Mouse (Mus musculus): ENCODE data around the gene Twist2. TPM values are rescaled to one million over a fixed set of nuclear protein-coding genes. Genes with fewer than 3 reads are reported as not detected.

The Twist2 gene
- total and polyA plus RNA-seq, 3 experiments, result not detected

- TF ChIP-seq ZC3H11A (IDR thresholded peaks at IDR 0.05; ENCODE audit: low read depth, low read length) (no peak), MXI1 (IDR thresholded peaks at IDR 0.05; ENCODE audit: low read depth, low read length) (no peak)
Observed at GRCm38 (mm10) chr1:91784162-91784561, 17.1 kb upstream of the Twist2 start (continued).

GRCm38 (mm10) chr1:91799323-91799722 is 1.9 kb upstream of the Twist2 start:
- no peaks in the 10 kb centered on the region for H3K79me2 ChIP-seq (ENCODE audit: control insufficient read depth, insufficient read depth, low read length, poor library complexity)
- no peak for TF ChIP-seq MAX (IDR thresholded peaks at IDR 0.05; ENCODE audit: low read length)
- TF ChIP-seq CHD2 (IDR thresholded peaks at IDR 0.05; ENCODE audit: low read length), result no peak
- no peak for TF ChIP-seq MAZ (IDR thresholded peaks at IDR 0.05; ENCODE audit: low read depth, low read length)
- no peak for TF ChIP-seq RAD21 (IDR thresholded peaks at IDR 0.05; ENCODE audit: low read depth, low read length)
- no peak for TF ChIP-seq ETS1 (IDR thresholded peaks at IDR 0.05; ENCODE audit: low read depth, low read length)
- no peak for TF ChIP-seq EP300 (IDR thresholded peaks at IDR 0.05; ENCODE audit: low read depth in 1 of 2, low read length in 2 of 2)
- TF ChIP-seq MYC (IDR thresholded peaks at IDR 0.05; ENCODE audit: low read depth, low read length), result no peak
- TF ChIP-seq POLR2A (IDR thresholded peaks at IDR 0.05; ENCODE audit: control insufficient read depth in 1 of 2, insufficient read depth in 1 of 2, low read depth in 1 of 2, low read length in 2 of 2, poor library complexity in 1 of 2), result no peak
- TF ChIP-seq POLR2AphosphoS5 (IDR thresholded peaks at IDR 0.05; ENCODE audit: borderline replicate concordance, low read depth, low read length), result no peak
- TF ChIP-seq TCF12 (IDR thresholded peaks at IDR 0.05; ENCODE audit: low read depth, low read length), result no peak
- TF ChIP-seq HCFC1 (IDR thresholded peaks at IDR 0.05; ENCODE audit: low read depth, low read length), result no peak
- TF ChIP-seq RCOR1 (IDR thresholded peaks at IDR 0.05; ENCODE audit: low read depth, low read length), result no peak
- TF ChIP-seq ELF1 (IDR thresholded peaks at IDR 0.05; ENCODE audit: low read depth, low read length), result no peak
- no peak for TF ChIP-seq POLR2AphosphoS2 (IDR thresholded peaks at IDR 0.05; ENCODE audit: low read length)
- TF ChIP-seq MEF2A (IDR thresholded peaks at IDR 0.05; ENCODE audit: extremely low read depth, insufficient replicate concordance, low read depth, low read length, poor library complexity, severe bottlenecking), result no peak
- TF ChIP-seq ZMIZ1 (IDR thresholded peaks at IDR 0.05; ENCODE audit: low read depth, low read length), result no peak
- TF ChIP-seq NELFE (IDR thresholded peaks at IDR 0.05; ENCODE audit: low read depth, low read length), result no peak
- no peak for TF ChIP-seq SIN3A (IDR thresholded peaks at IDR 0.05; ENCODE audit: low read length)
- TF ChIP-seq ZKSCAN1 (IDR thresholded peaks at IDR 0.05; ENCODE audit: low read depth, low read length), result no peak
- TF ChIP-seq SMC3 (IDR thresholded peaks at IDR 0.05; ENCODE audit: low read depth, low read length), result no peak
- H3K9me3 ChIP-seq (replicated peaks; ENCODE audit: insufficient read depth, low read length), result no peaks in the 10 kb centered on the region
- no peak overlapping the region for H3K9ac ChIP-seq (ENCODE audit: control insufficient read depth, low read depth, low read length, poor library complexity, severe bottlenecking)
- H3K27ac ChIP-seq (ENCODE audit: control insufficient read depth, low read depth, low read length), result no peak overlapping the region
- no peak overlapping the region for H3K4me3 ChIP-seq (ENCODE audit: control insufficient read depth in 1 of 2, insufficient read depth in 1 of 2, low read depth in 2 of 2, low read length in 2 of 2)
- no peaks in the 10 kb centered on the region for H3K4me1 ChIP-seq (ENCODE audit: control insufficient read depth in 1 of 2, insufficient read depth in 2 of 2, low read length in 2 of 2)
- no peaks in the 10 kb centered on the region for H3K36me3 ChIP-seq (ENCODE audit: control insufficient read depth in 1 of 2, insufficient read depth in 2 of 2, low read length in 2 of 2)
- DNase-seq (ENCODE audit: low read depth, low spot score), result no peak
- H3K27me3 ChIP-seq (ENCODE audit: control insufficient read depth in 1 of 2, insufficient read depth in 2 of 2, low read length in 2 of 2), result no peaks in the 10 kb centered on the region
